Mouse (Mus musculus): ENCODE measurements around the gene Phf21b. TPM values are rescaled to one million over a fixed set of nuclear protein-coding genes. Genes with fewer than 3 reads are reported as not detected.

Gene Phf21b
- polyA plus RNA-seq, 1 experiment from 2014 or later: 32.9 TPM

Other genes starting within 250 kb of the Phf21b start
- 9.0 and 10.5 TPM in 2 replicates for gene Prr5, start 186.4 kb downstream of the Phf21b start, polyA plus RNA-seq (2014; fragmentation: Nextera tagmentation; extraction: Ambion mirVana)
- 0.20 and 0.37 TPM in 2 replicates for gene Arhgap8, start 136.0 kb downstream of the Phf21b start, polyA plus RNA-seq (2014; fragmentation: Nextera tagmentation; extraction: Ambion mirVana)
- gene Gm29666, start 64.0 kb upstream of the Phf21b start, polyA plus RNA-seq (2014; fragmentation: Nextera tagmentation; extraction: Ambion mirVana): 0.30 and 0.40 TPM in 2 replicates
- 28.3 and 33.3 TPM in 2 replicates for gene Nup50, start 67.4 kb upstream of the Phf21b start, polyA plus RNA-seq (2014; fragmentation: Nextera tagmentation; extraction: Ambion mirVana)
- 14.1 and 16.1 TPM in 2 replicates for gene 5031439G07Rik, start 132.5 kb upstream of the Phf21b start, polyA plus RNA-seq (2014; fragmentation: Nextera tagmentation; extraction: Ambion mirVana)
- 1.1 and 1.3 TPM in 2 replicates for gene Upk3a, start 161.1 kb upstream of the Phf21b start, polyA plus RNA-seq (2014; fragmentation: Nextera tagmentation; extraction: Ambion mirVana)
- gene Fam118a, start 172.9 kb upstream of the Phf21b start, polyA plus RNA-seq (2014; fragmentation: Nextera tagmentation; extraction: Ambion mirVana): 29.2 and 29.4 TPM in 2 replicates